ENCODE assay signal across 12 mouse cellular contexts in genomic region chr2:29481856-29482255, GRCm38 (mm10).
A peak's percentile ranks its signal among the peaks of the same experiment; 100 is the strongest.
DNase-seq lines count a peak whose midpoint lies in the region; ATAC-seq lines count a peak whose summit lies in the region.
"Had no signal": no experiment of that assay in that cellular context is flagged by ENCODE, and none has a peak within 500 bp of the region (broad histone marks: within the 10 kb centered on the region; RNA-seq: fewer than 3 reads in every experiment).

No protein-coding gene starts in this region.

- H3K4me2 ChIP-seq in neural tube, embryonic 15.5 days, result no peak overlapping the region
- H3K4me2 ChIP-seq in forebrain, embryonic 13.5 days, result no peak overlapping the region
- no peak overlapping the region for H3K4me2 ChIP-seq in midbrain, embryonic 11.5 days
- H3K4me2 ChIP-seq: liver, embryonic 13.5 days had no signal

- ATAC-seq in neural tube, embryonic 15.5 days (ENCODE audit: low FRiP score), result no peak
- ATAC-seq in forebrain, embryonic 13.5 days, result peak; percentile 36; the same call in 1 of the 2 replicates
- ATAC-seq in midbrain, embryonic 11.5 days (ENCODE audit: low FRiP score), result peak; percentile 40; the same call in 1 of the 2 replicates

- H3K4me1 ChIP-seq in neural tube, embryonic 15.5 days, result peaks cover 45% of the 10 kb centered on the region
- peaks cover 52% of the 10 kb centered on the region for H3K4me1 ChIP-seq in forebrain, embryonic 13.5 days
- peaks cover 15% of the 10 kb centered on the region for H3K4me1 ChIP-seq in midbrain, embryonic 11.5 days (ENCODE audit: control insufficient read depth, insufficient read depth, low read length)
- H3K4me1 ChIP-seq: liver, embryonic 13.5 days had no signal

- no peaks in the 10 kb centered on the region for H3K9me3 ChIP-seq in neural tube, embryonic 15.5 days (replicated peaks)
- H3K9me3 ChIP-seq in forebrain, embryonic 13.5 days (replicated peaks), result no peaks in the 10 kb centered on the region
- no peaks in the 10 kb centered on the region for H3K9me3 ChIP-seq in midbrain, embryonic 11.5 days (ENCODE audit: control insufficient read depth, low read length)
- H3K9me3 ChIP-seq: heart, embryonic 10.5 days; liver, embryonic 13.5 days had no signal

- no peak overlapping the region for H3K9ac ChIP-seq in neural tube, embryonic 15.5 days (replicated peaks)
- H3K9ac ChIP-seq in forebrain, embryonic 13.5 days, result no peak overlapping the region
- no peak overlapping the region for H3K9ac ChIP-seq in midbrain, embryonic 11.5 days (ENCODE audit: low read length)
- H3K9ac ChIP-seq: liver, embryonic 13.5 days had no signal

- H3K36me3 ChIP-seq in neural tube, embryonic 15.5 days, result no peaks in the 10 kb centered on the region
- H3K36me3 ChIP-seq in forebrain, embryonic 13.5 days (ENCODE audit: poor library complexity, severe bottlenecking), result no peaks in the 10 kb centered on the region
- no peaks in the 10 kb centered on the region for H3K36me3 ChIP-seq in midbrain, embryonic 11.5 days (ENCODE audit: control insufficient read depth, insufficient read depth, low read length)
- H3K36me3 ChIP-seq: heart, embryonic 10.5 days; liver, embryonic 13.5 days had no signal

- no peak overlapping the region for H3K4me3 ChIP-seq in neural tube, embryonic 15.5 days (replicated peaks)
- no peak overlapping the region for H3K4me3 ChIP-seq in forebrain, embryonic 13.5 days
- no peak overlapping the region for H3K4me3 ChIP-seq in midbrain, embryonic 11.5 days (ENCODE audit: low read depth, low read length)
- H3K4me3 ChIP-seq: heart, embryonic 10.5 days; liver, embryonic 13.5 days had no signal

- DNase-seq in neural tube, embryonic 10.5 days (ENCODE audit: extremely low spot score, low spot score), result peak; percentile 40
- peak; percentile 87 for DNase-seq in midbrain, embryonic 11.5 days (ENCODE audit: low spot score, missing footprints)
- DNase-seq in urinary bladder, postnatal 4 days (ENCODE audit: low spot score in 2 of 2), result no peak
- DNase-seq in heart, postnatal 25 days (ENCODE audit: low spot score), result no peak
- DNase-seq in spleen, adult 12 weeks (ENCODE audit: low spot score), result no peak
- DNase-seq: cerebellum, adult 11-12 months; kidney, postnatal 14 days; liver, embryonic 13.5 days; thymus, postnatal 25 days had no signal

- H3K27ac ChIP-seq in neural tube, embryonic 15.5 days (replicated peaks), result no peak overlapping the region
- no peak overlapping the region for H3K27ac ChIP-seq in forebrain, embryonic 13.5 days
- H3K27ac ChIP-seq in midbrain, embryonic 11.5 days (ENCODE audit: low read depth, low read length), result no peak overlapping the region
- H3K27ac ChIP-seq: heart, embryonic 10.5 days; liver, embryonic 13.5 days had no signal

- intact Hi-C loops in heart, postnatal 25 days (cut with DNase I), result no loop called here

- no peaks in the 10 kb centered on the region for H3K27me3 ChIP-seq in neural tube, embryonic 15.5 days (replicated peaks)
- peaks cover 18% of the 10 kb centered on the region for H3K27me3 ChIP-seq in forebrain, embryonic 13.5 days
- no peaks in the 10 kb centered on the region for H3K27me3 ChIP-seq in midbrain, embryonic 11.5 days (ENCODE audit: control insufficient read depth, insufficient read depth, low read length)
- H3K27me3 ChIP-seq: liver, embryonic 13.5 days had no signal

- 42% methylated on average over 8 of the region's 8 CpGs for WGBS in neural tube, embryonic 15.5 days
- 36% methylated on average over 8 of the region's 8 CpGs for WGBS in forebrain, embryonic 13.5 days
- 31% methylated on average over 8 of the region's 8 CpGs for WGBS in midbrain, embryonic 11.5 days

Comparison
In these comparisons a context has a peak if more than half of its experiments do, and no peak if none do; other contexts are left out.
1. DNase-seq: peak in neural tube, embryonic 10.5 days (single experiment) and midbrain, embryonic 11.5 days (single experiment); none in urinary bladder, postnatal 4 days (0 of 2), heart, postnatal 25 days (single experiment) and spleen, adult 12 weeks (single experiment).